Mouse (Mus musculus): ENCODE data around the gene Bsg. TPM values are rescaled to one million over a fixed set of nuclear protein-coding genes. Genes with fewer than 3 reads are reported as not detected.
A peak's percentile ranks its signal among the peaks of the same experiment; 100 is the strongest.
"Not testable (repeated sequence)": the region's sequence is repeated elsewhere in the genome, so short reads cannot be mapped to it uniquely, and the experiment has no call there.

Bsg gene
- polyA plus RNA-seq, 1 experiment from 2014 or later = 761 TPM

DNA sequence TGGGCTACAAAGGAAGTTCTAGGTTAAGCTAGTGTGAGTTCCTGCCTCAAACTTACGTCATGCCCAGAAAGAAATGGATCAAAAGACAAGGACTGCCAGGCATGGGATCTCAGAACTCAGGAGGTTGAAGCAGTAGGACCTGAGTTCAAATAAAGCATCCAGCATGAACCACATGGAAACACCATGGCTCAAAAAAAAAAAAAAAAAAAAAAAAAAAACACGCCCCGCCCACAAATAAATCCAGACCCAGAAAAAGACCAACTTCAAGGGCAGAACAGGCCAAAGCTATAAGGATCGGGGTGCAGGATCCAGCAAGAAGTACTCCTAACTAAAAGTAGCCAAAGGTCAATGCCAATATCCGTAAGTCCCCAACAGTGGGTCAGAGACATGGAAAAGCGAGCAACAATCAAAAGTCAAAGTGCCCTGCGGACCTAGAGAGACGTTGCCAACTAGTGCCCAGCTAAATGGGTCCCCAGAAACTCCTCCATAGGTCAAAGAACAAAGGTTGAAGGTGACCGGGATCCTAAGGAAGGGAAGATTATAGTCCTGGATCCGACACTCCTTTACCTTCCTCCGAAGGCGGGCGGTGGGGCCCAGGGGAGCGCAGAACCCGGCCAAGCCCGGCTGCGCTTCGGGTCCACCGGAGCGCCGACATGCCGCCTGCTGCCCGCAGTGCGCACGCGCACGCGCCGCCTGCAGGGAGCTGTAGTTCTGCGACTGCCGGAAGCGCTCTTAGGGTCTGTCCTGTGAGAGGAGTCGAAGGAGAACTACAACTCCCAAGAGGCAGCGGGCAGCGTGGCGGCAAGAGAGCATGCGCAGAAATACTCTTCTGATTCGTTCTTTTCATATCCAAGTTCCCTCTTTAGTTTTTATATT, 41.8 kb downstream of the Bsg start, which contains the start of gene Polrmt:
Polrmt (minus strand) TSS at position 684 of the 876 bp plus-strand sequence.
- Histone ChIP-seq H3K4me2 (replicated peaks) (peak within 1 kb of the TSS; percentile 62), H3K9ac (peak within 1 kb of the TSS; percentile 66), H3K9me3 (peaks cover 5% of the 10 kb centered on the region), H3K27me3 (no peaks in the 10 kb centered on the region), H3K4me1 (peaks cover 12% of the 10 kb centered on the region), H3K36me3 (peaks cover 35% of the 10 kb centered on the region), H3K27ac (no peak within 1 kb of the TSS), H3K4me3 (peak within 1 kb of the TSS; percentile 55)
- 3% methylated on average over 38 of the region's 38 CpGs for WGBS
- peak; percentile 96 for ATAC-seq (ENCODE audit: low FRiP score, low read depth)

- Histone ChIP-seq H3K4me1 (peaks cover 12% of the 10 kb centered on the region), H3K4me2 (replicated peaks) (peak overlapping the region; percentile 62), H3K9me3 (no peaks in the 10 kb centered on the region), H3K27ac (no peak overlapping the region), H3K9ac (peak overlapping the region; percentile 53; the same call in 1 of the 2 replicates), H3K36me3 (peaks cover 29% of the 10 kb centered on the region), H3K27me3 (no peaks in the 10 kb centered on the region), H3K4me3 (peak overlapping the region; percentile 55)
- 27% methylated on average over 6 of the region's 6 CpGs for WGBS
- peak; percentile 60 for ATAC-seq (ENCODE audit: low FRiP score, low read depth)
Observed at GRCm38 (mm10) chr10:79746774-79747151, 42.5 kb downstream of the Bsg start.

DNA sequence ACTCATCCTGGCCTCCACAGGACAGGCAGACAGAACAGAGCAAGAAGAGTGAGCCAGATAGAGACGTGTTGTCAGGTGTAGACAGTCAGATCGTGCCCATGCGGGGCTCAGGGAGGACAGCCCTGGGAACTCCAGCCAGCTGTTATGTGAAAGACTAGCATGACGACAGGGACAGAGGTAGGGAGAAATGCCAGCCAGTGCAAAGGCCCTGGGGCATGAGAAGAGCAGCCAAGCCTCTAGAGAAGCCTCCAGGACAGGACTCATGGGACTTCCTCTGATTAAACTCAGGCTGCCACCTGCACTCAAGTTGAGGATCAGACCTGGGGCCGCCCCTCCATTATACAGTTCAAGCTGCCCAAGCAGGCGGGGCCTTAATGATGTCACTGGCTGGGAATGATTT, 44.2 kb downstream of the Bsg start:
- H3K36me3 ChIP-seq = peaks cover 12% of the 10 kb centered on the region
- peaks cover 12% of the 10 kb centered on the region for H3K4me1 ChIP-seq
- no peak overlapping the region for H3K4me2 ChIP-seq (replicated peaks)
- H3K4me3 ChIP-seq = no peak overlapping the region
- WGBS = 79% methylated on average over 6 of the region's 6 CpGs
- H3K27ac ChIP-seq = no peak overlapping the region
- no peak for ATAC-seq (ENCODE audit: low FRiP score, low read depth)
- no peak overlapping the region for H3K9ac ChIP-seq
- no peaks in the 10 kb centered on the region for H3K9me3 ChIP-seq
- H3K27me3 ChIP-seq = no peaks in the 10 kb centered on the region

DNA sequence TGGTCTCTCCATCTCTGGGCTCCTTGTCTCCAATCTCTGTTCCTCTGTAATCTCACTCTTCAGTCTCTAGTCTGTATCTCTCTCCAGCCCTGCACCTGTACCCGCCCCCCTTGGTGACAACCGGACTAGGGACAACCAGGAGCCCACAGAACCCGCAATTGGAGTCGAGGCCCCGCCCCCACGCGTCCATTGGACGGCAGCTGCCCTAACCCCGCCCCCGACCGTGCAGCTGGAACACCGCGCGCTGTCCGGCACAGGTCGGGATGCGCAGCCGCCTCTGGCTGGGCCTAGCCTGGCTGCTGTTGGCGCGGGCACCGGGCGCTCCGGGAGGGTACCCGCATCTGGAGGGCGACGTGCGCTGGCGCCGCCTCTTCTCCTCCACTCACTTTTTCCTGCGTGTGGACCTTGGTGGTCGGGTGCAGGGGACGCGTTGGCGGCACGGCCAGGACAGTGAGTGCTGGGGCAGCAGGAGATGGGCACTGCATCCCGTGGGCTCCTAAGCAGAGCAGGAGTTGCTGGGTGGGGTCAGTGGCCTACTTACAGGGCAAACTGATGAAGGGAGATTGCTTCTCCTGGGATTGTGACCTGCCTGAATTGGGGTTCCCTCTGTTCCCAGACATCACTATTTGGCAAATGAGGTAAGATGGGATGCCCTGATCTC, 50.7 kb downstream of the Bsg start, which contains the start of gene Fgf22:
Fgf22 (plus strand) TSS at position 221 of the 661 bp plus-strand sequence.
- peak; percentile 79; the same call in 1 of the 2 replicates for ATAC-seq (ENCODE audit: low FRiP score, low read depth)
- 2% methylated on average over 35 of the region's 36 CpGs for WGBS
- no peaks in the 10 kb centered on the region; the same call in 1 of the 2 replicates for H3K27me3 ChIP-seq
- no peaks in the 10 kb centered on the region for H3K9me3 ChIP-seq
- H3K9ac ChIP-seq = peak within 1 kb of the TSS; percentile 54; the same call in 1 of the 2 replicates
- peaks cover 10% of the 10 kb centered on the region for H3K4me1 ChIP-seq
- H3K4me3 ChIP-seq = peak within 1 kb of the TSS; percentile 40
- peak within 1 kb of the TSS; percentile 73 for H3K4me2 ChIP-seq (replicated peaks)
- no peak within 1 kb of the TSS for H3K27ac ChIP-seq
- peaks cover 43% of the 10 kb centered on the region for H3K36me3 ChIP-seq

GRCm38 (mm10) chr10:79755854-79756253, 51.6 kb downstream of the Bsg start:
- no peak for ATAC-seq (ENCODE audit: low FRiP score, low read depth)
- Histone ChIP-seq H3K27ac (no peak overlapping the region; the same call in 1 of the 2 replicates), H3K4me2 (replicated peaks) (no peak overlapping the region), H3K4me3 (no peak overlapping the region), H3K27me3 (no peaks in the 10 kb centered on the region; the same call in 1 of the 2 replicates), H3K4me1 (peaks cover 10% of the 10 kb centered on the region), H3K36me3 (peaks cover 52% of the 10 kb centered on the region), H3K9me3 (no peaks in the 10 kb centered on the region), H3K9ac (no peak overlapping the region)
- 68% methylated on average over 3 of the region's 3 CpGs for WGBS

DNA sequence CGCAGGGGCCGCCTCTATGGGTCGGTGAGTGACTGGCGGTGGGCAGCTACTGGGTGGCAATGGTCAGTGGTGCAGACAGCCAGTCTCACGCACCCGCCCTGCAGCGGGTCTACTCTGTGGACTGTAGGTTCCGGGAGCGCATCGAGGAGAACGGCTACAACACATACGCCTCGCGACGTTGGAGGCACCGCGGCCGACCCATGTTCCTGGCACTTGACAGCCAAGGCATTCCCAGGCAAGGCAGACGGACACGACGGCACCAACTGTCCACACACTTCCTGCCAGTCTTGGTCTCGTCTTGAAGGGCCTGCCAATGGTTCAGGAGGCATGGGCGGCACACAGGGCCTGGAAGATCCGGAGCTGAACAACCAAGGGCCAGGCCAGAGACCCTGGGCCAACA, 52.4 kb downstream of the Bsg start:
- no peak overlapping the region for H3K4me2 ChIP-seq (replicated peaks)
- no peak for ATAC-seq (ENCODE audit: low FRiP score, low read depth)
- H3K9ac ChIP-seq = no peak overlapping the region

GRCm38 (mm10) chr10:79759675-79760074, 55.4 kb downstream of the Bsg start:
- not testable (repeated sequence) for ATAC-seq (ENCODE audit: low FRiP score, low read depth)
- H3K36me3 ChIP-seq = peaks cover 76% of the 10 kb centered on the region
- WGBS = 100% methylated on average over 1 of the region's 1 CpGs

More for the DNA sequence above, 52.4 kb downstream of the Bsg start:
- 92% methylated on average over 24 of the region's 24 CpGs for WGBS
- H3K27me3 ChIP-seq = no peaks in the 10 kb centered on the region; the same call in 1 of the 2 replicates
- peaks cover 10% of the 10 kb centered on the region for H3K4me1 ChIP-seq
- H3K27ac ChIP-seq = no peak overlapping the region
- H3K36me3 ChIP-seq = peaks cover 60% of the 10 kb centered on the region
- no peak overlapping the region for H3K4me3 ChIP-seq
- H3K9me3 ChIP-seq = no peaks in the 10 kb centered on the region

GRCm38 (mm10) chr10:79760603-79761143, 56.4 kb downstream of the Bsg start:
- no peak overlapping the region for H3K27ac ChIP-seq
- H3K9me3 ChIP-seq = no peaks in the 10 kb centered on the region
- H3K27me3 ChIP-seq = no peaks in the 10 kb centered on the region
- no peak overlapping the region for H3K9ac ChIP-seq
- ATAC-seq (ENCODE audit: low FRiP score, low read depth) = no peak
- H3K36me3 ChIP-seq = peaks cover 77% of the 10 kb centered on the region
- H3K4me3 ChIP-seq = no peak overlapping the region
- 90% methylated on average over 11 of the region's 11 CpGs for WGBS
- H3K4me2 ChIP-seq (replicated peaks) = no peak overlapping the region
- H3K4me1 ChIP-seq = peaks cover 17% of the 10 kb centered on the region

More at GRCm38 (mm10) chr10:79759675-79760074, 55.4 kb downstream of the Bsg start:
- not testable (repeated sequence) for H3K27ac ChIP-seq; H3K27me3 ChIP-seq; H3K9ac ChIP-seq; H3K4me3 ChIP-seq; H3K4me2 ChIP-seq (replicated peaks); H3K9me3 ChIP-seq
- H3K4me1 ChIP-seq = peaks cover 17% of the 10 kb centered on the region

Other genes starting within 250 kb of the Bsg start
- gene Vmn2r83, start 235.8 kb upstream of the Bsg start, polyA plus RNA-seq (2015; fragmentation: Nextera tagmentation; extraction: Ambion mirVana) = not detected in 2 replicates
- 22.6 and 23.2 TPM in 2 replicates for gene Plpp2, start 170.7 kb upstream of the Bsg start, polyA plus RNA-seq (2015; fragmentation: Nextera tagmentation; extraction: Ambion mirVana)
- 70.1 and 74.5 TPM in 2 replicates for gene Mier2, start 149.3 kb upstream of the Bsg start, polyA plus RNA-seq (2015; fragmentation: Nextera tagmentation; extraction: Ambion mirVana)
- gene Theg, start 117.2 kb upstream of the Bsg start, polyA plus RNA-seq (2015; fragmentation: Nextera tagmentation; extraction: Ambion mirVana) = not detected in 2 replicates
- gene C2cd4c, start 90.5 kb upstream of the Bsg start, polyA plus RNA-seq (2015; fragmentation: Nextera tagmentation; extraction: Ambion mirVana) = 0.03 and 0.05 TPM in 2 replicates
- gene Shc2, start 66.6 kb upstream of the Bsg start, polyA plus RNA-seq (2015; fragmentation: Nextera tagmentation; extraction: Ambion mirVana) = 11.3 and 11.9 TPM in 2 replicates
- gene Odf3l2, start 58.8 kb upstream of the Bsg start, polyA plus RNA-seq (2015; fragmentation: Nextera tagmentation; extraction: Ambion mirVana) = not detected in 2 replicates
- gene Madcam1, start 39.9 kb upstream of the Bsg start, polyA plus RNA-seq (2015; fragmentation: Nextera tagmentation; extraction: Ambion mirVana) = 7.0 and 8.2 TPM in 2 replicates
- 62.0 and 65.9 TPM in 2 replicates for gene Tpgs1, start 35.1 kb upstream of the Bsg start, polyA plus RNA-seq (2015; fragmentation: Nextera tagmentation; extraction: Ambion mirVana)
- 116 and 123 TPM in 2 replicates for gene Cdc34, start 22.3 kb upstream of the Bsg start, polyA plus RNA-seq (2015; fragmentation: Nextera tagmentation; extraction: Ambion mirVana)
- 0.83 and 0.92 TPM in 2 replicates for gene Gzmm, start 15.5 kb upstream of the Bsg start, polyA plus RNA-seq (2015; fragmentation: Nextera tagmentation; extraction: Ambion mirVana)
- gene Hcn2, start 12.1 kb downstream of the Bsg start, polyA plus RNA-seq (2015; fragmentation: Nextera tagmentation; extraction: Ambion mirVana) = not detected in 2 replicates
- gene Polrmt, start 42.1 kb downstream of the Bsg start, polyA plus RNA-seq (2015; fragmentation: Nextera tagmentation; extraction: Ambion mirVana) = 49.4 and 54.9 TPM in 2 replicates
- gene Fgf22, start 50.6 kb downstream of the Bsg start, polyA plus RNA-seq (2015; fragmentation: Nextera tagmentation; extraction: Ambion mirVana) = 0.34 and 0.47 TPM in 2 replicates
- gene Rnf126, start 62.5 kb downstream of the Bsg start, polyA plus RNA-seq (2015; fragmentation: Nextera tagmentation; extraction: Ambion mirVana) = 93.0 and 95.4 TPM in 2 replicates
- gene Fstl3, start 72.8 kb downstream of the Bsg start, polyA plus RNA-seq (2015; fragmentation: Nextera tagmentation; extraction: Ambion mirVana) = 7.0 and 7.8 TPM in 2 replicates
- gene Prss57, start 86.5 kb downstream of the Bsg start, polyA plus RNA-seq (2015; fragmentation: Nextera tagmentation; extraction: Ambion mirVana) = 0.11 TPM in 1 of 2 replicates, not detected in the other
- 101 TPM in 2 replicates for gene Palm, start 89.1 kb downstream of the Bsg start, polyA plus RNA-seq (2015; fragmentation: Nextera tagmentation; extraction: Ambion mirVana)
- 0.90 and 1.4 TPM in 2 replicates for gene Misp, start 116.5 kb downstream of the Bsg start, polyA plus RNA-seq (2015; fragmentation: Nextera tagmentation; extraction: Ambion mirVana)
- gene Ptbp1, start 149.9 kb downstream of the Bsg start, polyA plus RNA-seq (2015; fragmentation: Nextera tagmentation; extraction: Ambion mirVana) = 347 and 366 TPM in 2 replicates
- gene Prtn3, start 170.0 kb downstream of the Bsg start, polyA plus RNA-seq (2015; fragmentation: Nextera tagmentation; extraction: Ambion mirVana) = 11.1 and 11.3 TPM in 2 replicates
- 138 and 142 TPM in 2 replicates for gene Plppr3, start 170.1 kb downstream of the Bsg start, polyA plus RNA-seq (2015; fragmentation: Nextera tagmentation; extraction: Ambion mirVana)
- gene Elane, start 181.8 kb downstream of the Bsg start, polyA plus RNA-seq (2015; fragmentation: Nextera tagmentation; extraction: Ambion mirVana) = 0.29 and 0.86 TPM in 2 replicates
- gene Cfd, start 186.4 kb downstream of the Bsg start, polyA plus RNA-seq (2015; fragmentation: Nextera tagmentation; extraction: Ambion mirVana) = not detected in 2 replicates
- 44.9 and 46.8 TPM in 2 replicates for gene Med16, start 204.4 kb downstream of the Bsg start, polyA plus RNA-seq (2015; fragmentation: Nextera tagmentation; extraction: Ambion mirVana)
- 20.3 TPM in 1 of 2 replicates, not detected in the other for gene Gm26602, start 206.4 kb downstream of the Bsg start, polyA plus RNA-seq (2015; fragmentation: Nextera tagmentation; extraction: Ambion mirVana)
- gene Kiss1r, start 212.5 kb downstream of the Bsg start, polyA plus RNA-seq (2015; fragmentation: Nextera tagmentation; extraction: Ambion mirVana) = 0.94 and 1.0 TPM in 2 replicates
- gene R3hdm4, start 216.7 kb downstream of the Bsg start, polyA plus RNA-seq (2015; fragmentation: Nextera tagmentation; extraction: Ambion mirVana) = 186 and 188 TPM in 2 replicates
- 5.5 and 6.2 TPM in 2 replicates for gene Arid3a, start 222.6 kb downstream of the Bsg start, polyA plus RNA-seq (2015; fragmentation: Nextera tagmentation; extraction: Ambion mirVana)